Mouse (Mus musculus) liver, embryonic 16.5 days (tissue): Measurements from ENCODE around the gene Olfr1443. TPM values are rescaled to one million over a fixed set of nuclear protein-coding genes. Genes with fewer than 3 reads are reported as not detected.
"Not testable (repeated sequence)": the region's sequence is repeated elsewhere in the genome, so short reads cannot be mapped to it uniquely, and the experiment has no call there.

ENCODE experiments used
- ATAC-seq: fragments of 200-750 bp; cut with Nextera tagmentation; 2 replicates; pipeline ENCODE4 v1.8.0; 2017; ENCODE audit warnings: low read depth, mild to moderate bottlenecking, moderate number of reproducible peaks, moderate library complexity
- H3K27ac ChIP-seq: fragments of 300-500 bp; sonication (generic); 2 replicates; pipeline ENCODE4 v1.5.1; 2014; ENCODE audit warnings: mild to moderate bottlenecking, low read length
- H3K27me3 ChIP-seq: fragments of 300-500 bp; sonication (generic); 2 replicates; pipeline ENCODE4 v1.6.1; 2014; ENCODE audit warnings: low read depth, low read length, mixed read lengths; ENCODE audit not compliant: control insufficient read depth, insufficient read depth
- H3K36me3 ChIP-seq: fragments of 300-500 bp; sonication (generic); 2 replicates; pipeline ENCODE4 v1.6.1; 2014; ENCODE audit warnings: mild to moderate bottlenecking; ENCODE audit not compliant: control insufficient read depth, insufficient read depth
- H3K4me1 ChIP-seq: fragments of 300-500 bp; sonication (generic); 2 replicates; pipeline ENCODE4 v1.6.1; 2014; ENCODE audit warnings: low read depth, low read length, mixed read lengths; ENCODE audit not compliant: control insufficient read depth
- H3K4me2 ChIP-seq: fragments of 300-500 bp; sonication (generic); 2 replicates; pipeline ENCODE4 v1.6.1; 2014; ENCODE audit warnings: low read depth, low read length, mixed read lengths
- H3K4me3 ChIP-seq: fragments of 300-500 bp; sonication (generic); 2 replicates; pipeline ENCODE4 v1.5.1; 2014; ENCODE audit warnings: low read depth, mild to moderate bottlenecking, low read length
- H3K9ac ChIP-seq: fragments of 300-500 bp; sonication (generic); 2 replicates; pipeline ENCODE4 v1.6.1; 2014; ENCODE audit warnings: low read depth, low read length
- H3K9me3 ChIP-seq: fragments of 300-500 bp; sonication (generic); replicated peaks from 2 replicates; pipeline ENCODE4 v1.6.1; 2016; ENCODE audit warnings: low read length; ENCODE audit not compliant: control insufficient read depth
- WGBS: fragments of 180-500 bp; shearing (Covaris S2); extraction: QIAGEN DNeasy Blood & Tissue Kit; methylation state at CpG from one replicate; pipeline ENCODE4 v1.1.7; 2014; ENCODE audit not compliant: insufficient replicate concordance; 5-methylcytosine and 5-hydroxymethylcytosine counted together
- polyA plus RNA-seq: library from polyadenylated mRNA; unstranded; fragments of >200 nt; fragmentation: Nextera tagmentation; extraction: Ambion mirVana; gene quantifications from 2 replicates; pipeline ENCODE4 v1.2.1, GENCODE M21; 2015

Olfr1443 gene
- polyA plus RNA-seq: not detected in 2 replicates

- Histone ChIP-seq H3K36me3 (no peaks in the 10 kb centered on the region), H3K4me1 (no peaks in the 10 kb centered on the region), H3K9me3 (no peaks in the 10 kb centered on the region), H3K4me2 (no peak within 1 kb of the TSS), H3K4me3 (no peak within 1 kb of the TSS), H3K9ac (no peak within 1 kb of the TSS), H3K27me3 (no peaks in the 10 kb centered on the region), H3K27ac (no peak within 1 kb of the TSS)
- WGBS: 40% methylated on average over 3 of the region's 3 CpGs
- no peak for ATAC-seq
Observed at GRCm38 (mm10) chr19:12677812-12678211, at the start of gene Olfr1443. Gene Olfr1443, plus strand, starts transcription at chr19:12678112.

DNA sequence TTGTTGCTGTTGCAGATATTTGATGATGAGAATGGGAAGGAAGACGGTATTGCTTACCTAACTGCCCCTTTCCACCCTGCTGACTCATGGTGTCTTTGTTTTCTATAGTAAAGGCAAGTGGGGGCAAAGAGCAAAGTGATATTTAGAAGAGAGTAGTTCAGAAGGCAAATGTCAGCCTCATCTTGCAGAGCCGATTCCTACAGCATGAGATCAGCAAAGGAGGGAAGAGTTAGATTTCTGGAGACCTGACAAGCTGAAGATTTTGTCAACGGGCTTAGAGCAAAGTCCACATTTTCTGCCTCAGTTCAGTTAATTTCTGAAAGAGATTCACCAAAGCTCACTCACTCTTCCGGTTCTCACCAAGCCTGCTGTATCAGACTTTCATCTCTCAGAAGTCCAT is 44.7 kb upstream of the Olfr1443 start, which contains the start of gene Glyat:
TSS of gene Glyat (plus strand) at position 133 of the 400 bp plus-strand sequence.
- Histone ChIP-seq H3K9me3 (no peaks in the 10 kb centered on the region), H3K9ac (no peak within 1 kb of the TSS), H3K4me2 (no peak within 1 kb of the TSS), H3K4me3 (no peak within 1 kb of the TSS), H3K27me3 (no peaks in the 10 kb centered on the region), H3K27ac (no peak within 1 kb of the TSS), H3K36me3 (no peaks in the 10 kb centered on the region), H3K4me1 (no peaks in the 10 kb centered on the region)
- 38% methylated on average over 4 of the region's 4 CpGs for WGBS
- no peak for ATAC-seq

- no peaks in the 10 kb centered on the region for H3K4me1 ChIP-seq
- ATAC-seq: no peak
- H3K9ac ChIP-seq: no peak overlapping the region
- 74% methylated on average over 3 of the region's 3 CpGs for WGBS
- H3K27me3 ChIP-seq: no peaks in the 10 kb centered on the region
- no peak overlapping the region for H3K4me3 ChIP-seq
- H3K9me3 ChIP-seq: no peaks in the 10 kb centered on the region
- H3K27ac ChIP-seq: no peak overlapping the region
- H3K4me2 ChIP-seq: no peak overlapping the region
- no peaks in the 10 kb centered on the region for H3K36me3 ChIP-seq
Observed at GRCm38 (mm10) chr19:12634259-12634658, 43.7 kb upstream of the Olfr1443 start.

DNA sequence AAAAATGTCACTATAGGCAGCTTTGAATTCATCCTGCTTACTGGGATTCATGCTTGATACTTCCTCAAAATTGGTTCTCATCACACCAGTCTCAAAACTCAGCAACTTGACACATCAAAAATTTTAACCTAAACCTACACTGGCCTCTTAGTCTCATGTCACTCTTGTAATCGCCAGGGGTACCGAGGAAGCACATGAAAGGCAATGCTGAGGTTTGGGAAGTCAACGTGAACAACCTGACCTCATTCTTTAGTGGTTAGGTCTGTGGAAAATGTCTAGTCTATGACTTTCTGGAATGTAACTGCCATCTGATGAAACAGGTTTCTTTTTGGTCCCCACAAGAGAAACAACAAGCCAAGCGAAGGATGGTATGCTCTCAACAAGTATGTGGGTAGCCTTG is 42.9 kb upstream of the Olfr1443 start:
- Histone ChIP-seq H3K27me3 (no peaks in the 10 kb centered on the region), H3K4me3 (no peak overlapping the region), H3K27ac (no peak overlapping the region), H3K4me2 (no peak overlapping the region), H3K9me3 (no peaks in the 10 kb centered on the region), H3K36me3 (no peaks in the 10 kb centered on the region), H3K9ac (no peak overlapping the region), H3K4me1 (no peaks in the 10 kb centered on the region)
- ATAC-seq: no peak
- WGBS: 76% methylated on average over 4 of the region's 4 CpGs

- WGBS: 40% methylated on average over 3 of the region's 3 CpGs
- Histone ChIP-seq H3K4me1 (no peaks in the 10 kb centered on the region), H3K4me3 (no peak overlapping the region), H3K27ac (no peak overlapping the region), H3K9ac (no peak overlapping the region), H3K4me2 (no peak overlapping the region), H3K36me3 (no peaks in the 10 kb centered on the region), H3K9me3 (no peaks in the 10 kb centered on the region), H3K27me3 (no peaks in the 10 kb centered on the region)
- no peak for ATAC-seq
Observed at GRCm38 (mm10) chr19:12636863-12637262, 41.0 kb upstream of the Olfr1443 start.

DNA sequence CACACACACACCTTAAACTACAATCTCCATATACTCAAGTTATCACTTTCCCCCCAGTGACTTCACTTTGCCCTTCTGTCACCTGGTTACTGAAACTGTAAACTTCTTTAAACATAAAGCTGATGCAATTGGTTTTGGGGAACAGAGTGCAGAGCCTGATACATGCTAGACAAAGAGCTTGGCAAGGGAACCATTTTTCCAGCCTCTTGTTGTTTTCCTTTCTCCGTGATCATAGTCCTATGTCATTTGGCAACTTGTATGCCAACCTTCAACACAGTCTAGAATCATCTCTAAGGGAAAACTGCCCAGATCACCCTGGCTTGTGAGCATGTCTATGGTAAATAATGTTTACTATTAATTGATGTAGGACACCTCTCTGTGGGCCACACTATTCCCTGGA is 39.9 kb upstream of the Olfr1443 start:
- Histone ChIP-seq H3K4me1 (no peaks in the 10 kb centered on the region), H3K27ac (no peak overlapping the region), H3K36me3 (no peaks in the 10 kb centered on the region), H3K27me3 (no peaks in the 10 kb centered on the region), H3K9ac (no peak overlapping the region), H3K4me3 (no peak overlapping the region), H3K4me2 (no peak overlapping the region), H3K9me3 (no peaks in the 10 kb centered on the region)
- ATAC-seq: peak; percentile 47; the same call in 1 of the 2 replicates
- WGBS: 44% methylated on average over 1 of the region's 1 CpGs

DNA sequence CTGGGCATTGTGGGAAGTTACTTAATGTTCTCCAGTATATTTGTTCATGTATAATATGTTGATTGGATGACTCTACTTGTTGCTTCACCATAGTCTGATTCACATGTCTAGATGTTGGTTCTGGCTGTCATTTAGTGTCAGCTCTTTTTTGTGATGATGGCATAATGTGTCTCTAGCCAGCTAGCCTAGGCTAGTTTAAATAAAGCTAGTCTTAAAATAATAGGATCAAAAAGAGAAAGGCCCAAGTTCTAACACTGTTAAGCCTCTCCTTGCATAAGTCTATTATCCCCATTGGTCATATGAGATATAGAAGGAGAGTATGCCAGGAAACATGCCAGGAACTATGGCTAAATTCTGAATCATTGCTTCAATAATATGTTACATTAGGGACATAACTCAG is 28.4 kb upstream of the Olfr1443 start:
- Histone ChIP-seq H3K9ac (no peak overlapping the region), H3K27me3 (no peaks in the 10 kb centered on the region), H3K4me1 (no peaks in the 10 kb centered on the region), H3K36me3 (no peaks in the 10 kb centered on the region), H3K27ac (no peak overlapping the region), H3K9me3 (no peaks in the 10 kb centered on the region), H3K4me3 (no peak overlapping the region), H3K4me2 (no peak overlapping the region)
- ATAC-seq: no peak

- ATAC-seq: no peak
- H3K9ac ChIP-seq: no peak overlapping the region
- H3K36me3 ChIP-seq: no peaks in the 10 kb centered on the region
- no peak overlapping the region for H3K4me3 ChIP-seq
- 54% methylated on average over 1 of the region's 1 CpGs for WGBS
- H3K27ac ChIP-seq: no peak overlapping the region
- no peaks in the 10 kb centered on the region for H3K9me3 ChIP-seq
- no peaks in the 10 kb centered on the region for H3K27me3 ChIP-seq
- H3K4me2 ChIP-seq: no peak overlapping the region
- H3K4me1 ChIP-seq: no peaks in the 10 kb centered on the region
Observed at GRCm38 (mm10) chr19:12666156-12666555, 11.8 kb upstream of the Olfr1443 start.

- 62% methylated on average over 3 of the region's 3 CpGs for WGBS
- H3K9ac ChIP-seq, ATAC-seq, H3K4me3 ChIP-seq, H3K4me1 ChIP-seq, H3K36me3 ChIP-seq, H3K27me3 ChIP-seq, H3K27ac ChIP-seq, H3K4me2 ChIP-seq, H3K9me3 ChIP-seq: not testable (repeated sequence)
Observed at GRCm38 (mm10) chr19:12668601-12669000, 9.3 kb upstream of the Olfr1443 start.

- H3K27ac ChIP-seq: no peak within 1 kb of the TSS
- H3K9ac ChIP-seq: no peak within 1 kb of the TSS
- H3K4me2 ChIP-seq: no peak within 1 kb of the TSS
- no peaks in the 10 kb centered on the region for H3K9me3 ChIP-seq
- H3K4me1 ChIP-seq: no peaks in the 10 kb centered on the region
- H3K36me3 ChIP-seq: no peaks in the 10 kb centered on the region
- H3K4me3 ChIP-seq: no peak within 1 kb of the TSS
- no peak for ATAC-seq
- no peaks in the 10 kb centered on the region for H3K27me3 ChIP-seq
Observed at GRCm38 (mm10) chr19:12670139-12670538, 7.8 kb upstream of the Olfr1443 start, which contains the start of gene Olfr1442. Gene Olfr1442, plus strand, starts transcription at chr19:12670439.
